Mouse (Mus musculus) midbrain, embryonic 14.5 days (tissue): ENCODE data around the gene Gm609. TPM values are rescaled to one million over a fixed set of nuclear protein-coding genes. Genes with fewer than 3 reads are reported as not detected.
"Not testable (repeated sequence)": the region's sequence is repeated elsewhere in the genome, so short reads cannot be mapped to it uniquely, and the experiment has no call there.

Experiments used
- ATAC-seq: fragments of 200-750 bp; cut with Nextera tagmentation; 2 replicates; pipeline ENCODE4 v1.8.0; 2017; ENCODE audit warnings: moderate number of reproducible peaks, moderate library complexity; ENCODE audit not compliant: low FRiP score, low TSS enrichment
- DNase-seq: peaks from one replicate; pipeline ENCODE4 v3.0.0-alpha.2; 2015
- H3K27ac ChIP-seq: fragments of 300-500 bp; sonication (generic); replicated peaks from 2 replicates; pipeline ENCODE4 v1.5.1; 2014; ENCODE audit warnings: mild to moderate bottlenecking, low read depth, low read length, moderate library complexity
- H3K27me3 ChIP-seq: fragments of 300-500 bp; sonication (generic); 2 replicates; pipeline ENCODE4 v1.6.1; 2014; ENCODE audit warnings: low read length, control low read depth, mixed read lengths; ENCODE audit not compliant: control insufficient read depth, insufficient read depth
- H3K36me3 ChIP-seq: fragments of 300-500 bp; sonication (generic); 2 replicates; pipeline ENCODE4 v1.6.1; 2014; ENCODE audit warnings: low read length, control low read depth; ENCODE audit not compliant: control insufficient read depth, insufficient read depth
- H3K4me1 ChIP-seq: fragments of 300-500 bp; sonication (generic); 2 replicates; pipeline ENCODE4 v1.6.1; 2014; ENCODE audit warnings: mild to moderate bottlenecking, antibody characterized with exemption, low read length, control low read depth; ENCODE audit not compliant: control insufficient read depth, insufficient read depth
- H3K4me2 ChIP-seq: fragments of 300-500 bp; sonication (generic); 2 replicates; pipeline ENCODE4 v1.6.1; 2014; ENCODE audit warnings: mild to moderate bottlenecking, low read length, moderate library complexity
- H3K4me3 ChIP-seq: fragments of 300-500 bp; sonication (generic); replicated peaks from 2 replicates; pipeline ENCODE4 v1.5.1; 2014; ENCODE audit warnings: low read depth, low read length
- H3K9ac ChIP-seq: fragments of 300-500 bp; sonication (generic); replicated peaks from 2 replicates; pipeline ENCODE4 v1.6.1; 2014; ENCODE audit warnings: mild to moderate bottlenecking, low read length, moderate library complexity
- H3K9me3 ChIP-seq: fragments of 300-500 bp; sonication (generic); 2 replicates; pipeline ENCODE4 v1.6.1; 2016; ENCODE audit warnings: low read length, control low read depth, mixed read lengths; ENCODE audit not compliant: control insufficient read depth
- WGBS: fragments of 180-500 bp; shearing (Covaris S2); extraction: QIAGEN DNeasy Blood & Tissue Kit; methylation state at CpG from one replicate; pipeline ENCODE4 v1.1.7; 2014; 5-methylcytosine and 5-hydroxymethylcytosine counted together
- polyA plus RNA-seq: library from polyadenylated mRNA; unstranded; fragments of >200 nt; fragmentation: Nextera tagmentation; extraction: Ambion mirVana; gene quantifications from 2 replicates; pipeline ENCODE4 v1.2.1, GENCODE M21; 2014

Gm609 gene
- polyA plus RNA-seq, result not detected in 2 replicates

DNA sequence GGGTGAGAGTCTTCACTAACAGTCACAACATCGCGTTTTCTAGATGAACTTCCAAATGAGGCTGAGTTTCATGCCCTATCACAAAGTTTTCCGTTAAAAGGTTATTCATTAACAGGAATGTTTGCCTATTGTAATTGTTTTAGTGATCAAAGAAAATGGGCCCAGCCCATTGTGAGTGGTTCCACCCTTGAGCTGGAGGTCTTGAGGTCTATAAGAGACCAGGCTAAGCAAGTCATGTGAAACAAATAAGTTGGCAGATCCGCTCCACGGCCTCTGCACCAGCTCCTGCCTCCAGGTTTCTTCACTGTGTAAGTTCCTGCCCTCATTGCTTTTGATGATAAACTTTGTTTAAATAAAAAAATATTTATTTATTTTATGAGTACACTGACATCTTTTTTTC, at the start of gene Gm609:
Gm609 (minus strand) TSS at position 43 of the 400 bp plus-strand sequence.
- no peak within 1 kb of the TSS for H3K4me3 ChIP-seq
- no peaks in the 10 kb centered on the region for H3K9me3 ChIP-seq
- H3K4me1 ChIP-seq, result no peaks in the 10 kb centered on the region
- DNase-seq (no peak), ATAC-seq (no peak)
- H3K9ac ChIP-seq, result no peak within 1 kb of the TSS
- H3K4me2 ChIP-seq, result no peak within 1 kb of the TSS
- no peak within 1 kb of the TSS for H3K27ac ChIP-seq
- no peaks in the 10 kb centered on the region for H3K27me3 ChIP-seq
- 81% methylated on average over 5 of the region's 5 CpGs for WGBS
- no peaks in the 10 kb centered on the region for H3K36me3 ChIP-seq

DNA sequence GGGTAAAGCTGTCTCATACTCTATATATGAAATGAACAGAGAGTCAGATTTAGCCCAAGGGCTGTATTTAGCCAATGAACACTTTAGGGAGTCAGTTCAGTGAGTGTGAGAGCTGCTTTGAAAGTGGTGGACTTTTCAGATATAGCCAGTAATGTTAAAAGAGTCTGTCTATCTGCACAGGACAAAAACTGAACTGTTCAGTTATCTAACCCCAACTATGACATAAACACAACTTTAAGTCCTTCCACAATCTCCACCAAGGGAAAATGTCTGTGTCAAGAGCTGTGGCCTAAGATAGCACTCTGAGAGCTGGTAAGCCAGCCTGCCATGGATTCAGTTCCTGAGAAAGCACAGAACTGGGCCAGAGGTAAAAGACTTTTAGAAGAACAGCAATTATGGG, 49.3 kb upstream of the Gm609 start:
- H3K4me3 ChIP-seq, result no peak overlapping the region
- DNase-seq, result no peak
- no peak overlapping the region for H3K27ac ChIP-seq
- H3K4me2 ChIP-seq, result no peak overlapping the region
- no peaks in the 10 kb centered on the region for H3K36me3 ChIP-seq
- no peak overlapping the region for H3K9ac ChIP-seq
- H3K27me3 ChIP-seq, result no peaks in the 10 kb centered on the region
- H3K9me3 ChIP-seq, result no peaks in the 10 kb centered on the region
- H3K4me1 ChIP-seq, result no peaks in the 10 kb centered on the region
- no peak for ATAC-seq

DNA sequence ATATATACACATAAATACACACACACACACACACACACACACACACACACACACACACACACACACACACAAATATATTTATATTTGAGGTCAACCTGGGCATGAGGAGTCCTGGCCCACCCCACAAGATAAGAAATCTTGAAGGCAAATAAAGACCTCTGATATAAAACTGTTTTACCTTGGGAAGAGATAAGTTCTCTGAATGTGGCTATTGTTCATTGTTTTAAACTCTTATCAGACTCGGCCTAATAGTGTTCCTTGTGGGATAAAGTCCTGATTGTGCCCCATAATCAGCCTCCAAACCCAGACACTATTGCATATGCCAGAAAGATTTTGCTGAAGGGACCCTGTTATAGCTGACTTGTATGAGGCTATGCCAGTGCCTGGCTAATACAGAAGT, 45.6 kb upstream of the Gm609 start:
- not testable (repeated sequence) for H3K4me1 ChIP-seq, DNase-seq, H3K36me3 ChIP-seq, H3K9ac ChIP-seq, H3K4me2 ChIP-seq, H3K27me3 ChIP-seq, H3K4me3 ChIP-seq, H3K27ac ChIP-seq, ATAC-seq, H3K9me3 ChIP-seq
- 80% methylated on average over 1 of the region's 1 CpGs for WGBS

DNA sequence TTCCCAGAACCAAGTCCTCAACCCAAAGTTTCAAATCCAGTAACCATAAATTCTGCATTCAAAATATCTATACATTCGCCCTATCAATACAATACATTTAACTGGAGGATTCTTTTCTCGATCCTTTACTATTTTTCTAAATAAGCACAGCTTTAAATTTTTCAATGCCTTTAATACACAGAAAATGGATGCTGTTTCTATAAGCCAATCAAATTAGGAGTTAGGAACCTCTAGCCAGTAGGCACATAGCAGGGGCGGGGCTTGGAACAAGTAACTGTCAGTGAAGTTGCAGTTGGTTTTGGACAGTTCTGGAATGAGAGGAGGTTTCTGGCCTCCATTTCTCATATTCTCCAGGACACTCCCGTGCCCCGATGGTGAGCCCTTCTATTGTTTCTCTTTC, 42.2 kb upstream of the Gm609 start, which contains the start of gene Slc9c1:
Slc9c1 (plus strand) TSS at position 301 of the 400 bp plus-strand sequence.
- Histone ChIP-seq H3K27me3 (no peaks in the 10 kb centered on the region), H3K4me2 (no peak within 1 kb of the TSS), H3K4me3 (no peak within 1 kb of the TSS), H3K27ac (no peak within 1 kb of the TSS), H3K36me3 (no peaks in the 10 kb centered on the region), H3K9me3 (no peaks in the 10 kb centered on the region), H3K4me1 (no peaks in the 10 kb centered on the region), H3K9ac (no peak within 1 kb of the TSS)
- WGBS, result 95% methylated on average over 5 of the region's 5 CpGs
- DNase-seq, result no peak
- ATAC-seq, result no peak

DNA sequence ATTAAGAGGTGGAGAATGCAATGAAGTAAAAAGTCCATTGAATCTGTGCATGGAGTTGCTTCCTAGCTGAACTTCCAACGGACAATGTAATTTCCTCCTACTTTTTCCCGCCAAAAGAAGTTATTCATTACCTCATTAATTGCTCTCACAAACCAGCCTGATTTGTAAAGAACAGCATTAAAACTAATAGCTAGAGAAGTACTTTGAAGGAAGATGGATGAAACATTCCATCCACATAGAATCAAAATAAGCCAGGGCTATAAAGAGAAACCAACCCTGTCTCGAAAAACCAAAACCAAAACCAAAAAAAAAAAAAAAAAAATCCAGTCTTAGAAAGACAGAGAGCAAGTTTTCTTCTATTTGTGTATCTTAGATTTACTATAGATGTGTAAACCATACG, 39.2 kb upstream of the Gm609 start, which contains the start of gene Gm17783:
Gm17783 (minus strand) TSS at position 101 of the 400 bp plus-strand sequence.
- no peak within 1 kb of the TSS for H3K9ac ChIP-seq
- no peaks in the 10 kb centered on the region for H3K36me3 ChIP-seq
- DNase-seq, result no peak
- ATAC-seq, result no peak
- H3K4me2 ChIP-seq, result no peak within 1 kb of the TSS
- no peak within 1 kb of the TSS for H3K27ac ChIP-seq
- no peaks in the 10 kb centered on the region for H3K27me3 ChIP-seq
- no peaks in the 10 kb centered on the region for H3K9me3 ChIP-seq
- WGBS, result 90% methylated on average over 4 of the region's 4 CpGs
- H3K4me3 ChIP-seq, result no peak within 1 kb of the TSS
- H3K4me1 ChIP-seq, result no peaks in the 10 kb centered on the region

DNA sequence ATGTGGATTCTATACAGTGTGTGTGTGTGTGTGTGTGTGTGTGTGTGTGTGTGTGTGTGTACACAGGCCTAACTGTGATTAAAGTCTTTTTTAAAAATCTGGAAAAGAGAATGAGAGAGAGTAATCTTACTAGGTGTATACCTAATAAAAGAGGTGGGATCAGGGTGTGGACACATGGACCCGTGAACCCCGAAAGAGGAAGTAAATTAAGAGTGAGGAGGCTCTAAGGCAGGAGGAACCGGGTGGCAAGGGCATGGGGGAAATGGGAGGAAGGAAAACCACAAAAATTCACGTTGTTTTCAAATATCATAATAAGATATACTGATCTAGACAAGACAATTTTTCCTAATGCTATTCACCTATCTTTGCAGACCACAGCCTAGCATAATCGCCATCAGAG, 32.8 kb upstream of the Gm609 start:
- Histone ChIP-seq H3K4me2 (no peak overlapping the region), H3K4me3 (no peak overlapping the region), H3K4me1 (no peaks in the 10 kb centered on the region)

DNA sequence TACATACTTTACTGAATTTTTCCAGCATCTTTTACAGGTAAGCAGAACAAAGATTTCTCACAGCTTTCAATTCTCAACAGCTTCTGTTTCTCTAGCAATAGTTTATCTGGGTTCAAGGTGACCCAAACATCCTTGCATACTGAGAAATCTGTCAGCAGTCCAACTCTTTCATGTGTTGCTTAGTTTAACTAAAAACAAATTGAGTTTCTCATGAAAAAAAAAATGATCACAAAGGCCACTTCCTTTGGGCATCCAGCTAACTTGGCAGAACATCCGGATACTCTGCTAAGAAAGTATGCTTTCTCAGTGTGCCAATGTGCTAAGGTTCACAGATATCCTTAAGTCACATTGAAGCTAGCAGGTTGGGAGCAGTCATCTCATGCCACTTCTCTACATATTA, 2.6 kb upstream of the Gm609 start:
- no peaks in the 10 kb centered on the region for H3K4me1 ChIP-seq
- H3K27ac ChIP-seq, result no peak overlapping the region

More for the DNA sequence above, 32.8 kb upstream of the Gm609 start:
- ATAC-seq (no peak), DNase-seq (no peak)
- Histone ChIP-seq H3K27ac (no peak overlapping the region), H3K9ac (no peak overlapping the region), H3K9me3 (no peaks in the 10 kb centered on the region), H3K36me3 (no peaks in the 10 kb centered on the region), H3K27me3 (no peaks in the 10 kb centered on the region)
- 89% methylated on average over 5 of the region's 5 CpGs for WGBS

DNA sequence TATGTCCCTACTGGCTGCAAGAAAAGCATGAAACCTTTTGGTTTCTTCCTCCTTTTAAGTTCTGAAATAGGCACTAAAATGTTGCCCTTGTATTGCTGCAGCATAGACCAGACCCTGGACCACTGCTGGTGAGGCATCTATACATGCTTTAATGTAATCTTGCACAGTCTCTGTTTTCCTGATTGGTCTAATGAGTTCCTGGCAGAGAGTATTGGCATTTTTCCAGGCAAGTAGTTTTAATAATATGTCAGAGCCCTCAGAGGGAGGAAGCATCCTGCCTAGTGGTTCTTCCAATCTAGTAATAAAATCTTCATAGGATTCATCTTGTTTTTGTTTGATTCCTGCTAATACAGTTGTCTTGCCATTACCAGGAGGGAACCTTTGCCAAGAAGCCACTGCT, 15.8 kb downstream of the Gm609 start:
- H3K27ac ChIP-seq, result no peak overlapping the region
- DNase-seq, result peak; percentile 2
- no peak overlapping the region for H3K4me2 ChIP-seq
- no peaks in the 10 kb centered on the region for H3K9me3 ChIP-seq
- no peaks in the 10 kb centered on the region for H3K4me1 ChIP-seq
- ATAC-seq, result no peak
- no peaks in the 10 kb centered on the region for H3K36me3 ChIP-seq
- no peaks in the 10 kb centered on the region for H3K27me3 ChIP-seq
- no peak overlapping the region for H3K4me3 ChIP-seq
- no peak overlapping the region for H3K9ac ChIP-seq

More for the DNA sequence above, 2.6 kb upstream of the Gm609 start:
- H3K9ac ChIP-seq, result no peak overlapping the region
- no peaks in the 10 kb centered on the region for H3K36me3 ChIP-seq
- no peak for DNase-seq
- 86% methylated on average over 1 of the region's 1 CpGs for WGBS
- H3K4me2 ChIP-seq, result no peak overlapping the region
- H3K27me3 ChIP-seq, result no peaks in the 10 kb centered on the region
- no peak overlapping the region for H3K4me3 ChIP-seq
- ATAC-seq, result no peak
- H3K9me3 ChIP-seq, result no peaks in the 10 kb centered on the region

DNA sequence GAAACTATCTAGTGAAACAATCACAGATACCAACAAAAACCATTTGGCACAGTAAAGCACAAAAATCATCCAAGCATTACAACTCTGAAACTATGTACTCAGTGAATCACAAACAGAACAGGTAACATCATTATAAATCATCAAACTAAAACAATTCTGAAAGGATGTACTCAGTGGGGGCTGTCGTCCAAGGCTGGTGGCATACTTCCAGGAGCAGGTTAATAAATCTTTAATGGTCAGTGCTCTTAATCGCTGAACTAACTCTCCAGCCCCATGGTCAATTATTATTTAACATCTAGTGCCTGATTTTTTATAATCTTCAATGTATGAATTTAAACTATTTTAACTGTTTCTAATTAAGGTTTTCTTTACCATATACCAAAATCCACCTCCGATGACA, 20.9 kb downstream of the Gm609 start:
- not testable (repeated sequence) for H3K4me3 ChIP-seq, H3K4me1 ChIP-seq, H3K9ac ChIP-seq, H3K4me2 ChIP-seq, H3K27ac ChIP-seq, H3K36me3 ChIP-seq, H3K27me3 ChIP-seq, DNase-seq, ATAC-seq, H3K9me3 ChIP-seq
- 80% methylated on average over 3 of the region's 3 CpGs for WGBS
